Mouse (Mus musculus): ENCODE results near the gene Gtpbp1. TPM values are rescaled to one million over a fixed set of nuclear protein-coding genes. Genes with fewer than 3 reads are reported as not detected.

Gene Gtpbp1
- total and polyA plus RNA-seq, 3 experiments, result 25.3 to 45.3 (median 34.2) TPM

DNA sequence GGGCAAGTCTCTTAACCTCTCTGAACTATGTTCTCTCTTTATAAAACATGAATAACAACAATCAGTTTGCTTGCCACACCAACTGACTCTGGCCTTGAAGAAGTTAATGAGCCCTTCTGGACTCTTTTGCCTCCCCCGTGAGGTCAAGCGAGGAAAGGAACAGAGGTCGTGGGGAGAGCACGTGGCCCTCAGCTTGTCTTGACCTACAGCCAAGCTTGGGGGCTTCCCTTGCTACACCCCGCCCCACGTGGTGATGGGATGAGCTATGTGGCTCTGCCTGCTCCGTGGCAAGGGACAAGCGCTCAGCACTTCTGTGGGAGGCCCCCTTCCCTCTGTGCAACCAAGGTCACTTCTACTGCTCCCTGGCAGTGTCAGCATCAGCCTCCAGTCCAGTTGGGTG lies 54.1 kb downstream of the Gtpbp1 start:
- H3K36me3 ChIP-seq (replicated peaks in 1 of 2; ENCODE audit: control insufficient read depth in 1 of 2, insufficient read depth in 1 of 2, low read length in 1 of 2), result peaks cover 3 to 43% of the 10 kb centered on the region in 2 experiments
- H3K9me3 ChIP-seq (replicated peaks; ENCODE audit: low read length), result no peaks in the 10 kb centered on the region
- no peak overlapping the region for H3K9ac ChIP-seq (ENCODE audit: insufficient read depth, low read depth)
- no peak overlapping the region for H3K4me2 ChIP-seq (ENCODE audit: insufficient read depth, low read depth, poor library complexity, severe bottlenecking)
- H3K27me3 ChIP-seq (replicated peaks), result no peaks in the 10 kb centered on the region
- dilution Hi-C loops (cut with MboI; ENCODE audit: extremely low pct_ligation_motif_present, extremely low pct_unique_long_range_greater_than_20kb, low sequenced_read_pairs), result no loop called here
- TF ChIP-seq POLR2AphosphoS2 (IDR thresholded peaks at IDR 0.05; ENCODE audit: low read depth, low read length) (no peak), IRF4 (IDR thresholded peaks at IDR 0.05; ENCODE audit: low read depth, low read length) (no peak), MEF2A (IDR thresholded peaks at IDR 0.05; ENCODE audit: borderline replicate concordance, low read depth, low read length) (no peak), ETS1 (conservative IDR thresholded peaks at IDR 0.05; ENCODE audit: low read depth, low read length) (no peak), JUND (conservative IDR thresholded peaks at IDR 0.05; ENCODE audit: low read depth, low read length) (no peak), MXI1 (IDR thresholded peaks at IDR 0.05; ENCODE audit: low read depth, low read length) (no peak), MAFK (IDR thresholded peaks at IDR 0.05; ENCODE audit: insufficient replicate concordance, low read length) (no peak), SMC3 (IDR thresholded peaks at IDR 0.05; ENCODE audit: low read depth, low read length) (no peak), TBP (conservative IDR thresholded peaks at IDR 0.05; ENCODE audit: low read depth, low read length) (no peak), CHD1 (IDR thresholded peaks at IDR 0.05; ENCODE audit: low read depth, low read length) (no peak), SIN3A (IDR thresholded peaks at IDR 0.05; ENCODE audit: low read length) (no peak), USF2 (conservative IDR thresholded peaks at IDR 0.05; ENCODE audit: low read depth, low read length) (no peak), ZKSCAN1 (IDR thresholded peaks at IDR 0.05; ENCODE audit: borderline replicate concordance, low read depth, low read length) (no peak), E2F4 (IDR thresholded peaks at IDR 0.05; ENCODE audit: insufficient replicate concordance, low read depth, low read length) (no peak), CHD2 (IDR thresholded peaks at IDR 0.05; ENCODE audit: low read length) (no peak), USF1 (IDR thresholded peaks at IDR 0.05; ENCODE audit: low read depth, low read length) (no peak), MYC (IDR thresholded peaks at IDR 0.05; ENCODE audit: low read depth, low read length) (no peak), POLR2A (IDR thresholded peaks at IDR 0.05; ENCODE audit: low read depth, low read length) (no peak), NELFE (IDR thresholded peaks at IDR 0.05; ENCODE audit: low read depth, low read length) (no peak), ZMIZ1 (IDR thresholded peaks at IDR 0.05; ENCODE audit: low read depth, low read length) (no peak)
- DNase-seq (ENCODE audit: extremely low read depth), result no peak
- H3K79me2 ChIP-seq (replicated peaks; ENCODE audit: control insufficient read depth, extremely low read depth, insufficient read depth, poor library complexity, severe bottlenecking), result no peaks in the 10 kb centered on the region
- in situ Hi-C loops (cut with MboI; ENCODE audit: low pct_ligation_motif_present, low pct_unique_long_range_greater_than_20kb, low sequenced_read_pairs), result loop anchor here (10.0 kb wide), 1 partner anchor 350 kb away; the partner anchor contains the start of genes Rpl3 and Syngr1
- H3K4me3 ChIP-seq (replicated peaks in 1 of 3; ENCODE audit: low read depth in 2 of 3, low read length in 2 of 3, poor library complexity in 1 of 3), result no peak overlapping the region
- no peak overlapping the region for H3K27ac ChIP-seq (ENCODE audit: insufficient read depth, low read depth)
- H3K4me1 ChIP-seq (ENCODE audit: control insufficient read depth in 1 of 2, insufficient read depth in 2 of 2), result peaks cover 17 to 56% of the 10 kb centered on the region in 2 experiments

DNA sequence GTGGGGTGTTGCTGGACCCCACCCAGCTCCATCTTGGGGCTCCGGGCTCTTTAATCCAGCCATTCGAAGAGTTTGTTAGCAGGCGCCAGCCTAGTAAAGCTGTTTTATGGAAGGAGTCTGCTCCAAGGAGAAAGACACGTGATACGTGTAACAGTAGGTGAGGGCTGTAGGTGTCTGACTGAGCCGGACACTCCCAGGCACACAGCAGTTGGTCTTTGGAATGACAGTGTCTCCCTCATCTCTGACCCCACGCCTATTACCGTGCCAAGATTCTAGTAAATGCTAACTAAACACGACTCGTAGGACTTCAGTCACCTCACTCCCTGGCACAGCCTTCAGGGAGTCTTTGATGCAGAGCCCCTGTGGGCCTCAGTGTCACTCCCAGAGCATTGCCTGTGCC lies 54.7 kb downstream of the Gtpbp1 start:
- dilution Hi-C loops (cut with MboI; ENCODE audit: extremely low pct_ligation_motif_present, extremely low pct_unique_long_range_greater_than_20kb, low sequenced_read_pairs), result no loop called here
- no peak overlapping the region for H3K4me2 ChIP-seq (ENCODE audit: insufficient read depth, low read depth, poor library complexity, severe bottlenecking)
- H3K79me2 ChIP-seq (replicated peaks; ENCODE audit: control insufficient read depth, extremely low read depth, insufficient read depth, poor library complexity, severe bottlenecking), result no peaks in the 10 kb centered on the region
- DNase-seq (ENCODE audit: extremely low read depth), result no peak
- H3K27me3 ChIP-seq (replicated peaks), result no peaks in the 10 kb centered on the region
- no peak overlapping the region for H3K4me3 ChIP-seq (replicated peaks in 1 of 3; ENCODE audit: low read depth in 2 of 3, low read length in 2 of 3, poor library complexity in 1 of 3)
- in situ Hi-C loops (cut with MboI; ENCODE audit: low pct_ligation_motif_present, low pct_unique_long_range_greater_than_20kb, low sequenced_read_pairs), result loop anchor here (10.0 kb wide), 1 partner anchor 349 kb away; the partner anchor contains the start of genes Rpl3 and Syngr1
- TF ChIP-seq HCFC1 (IDR thresholded peaks at IDR 0.05; ENCODE audit: low read depth, low read length) (no peak), JUN (IDR thresholded peaks at IDR 0.05; ENCODE audit: insufficient read depth, low read depth, low read length) (no peak), UBTF (IDR thresholded peaks at IDR 0.05; ENCODE audit: low read depth, low read length) (no peak), TCF12 (IDR thresholded peaks at IDR 0.05; ENCODE audit: low read depth, low read length) (no peak), MXI1 (IDR thresholded peaks at IDR 0.05; ENCODE audit: low read depth, low read length) (no peak), RCOR1 (conservative IDR thresholded peaks at IDR 0.05; ENCODE audit: low read depth, low read length) (no peak), RAD21 (IDR thresholded peaks at IDR 0.05; ENCODE audit: low read depth, low read length) (no peak), ZMIZ1 (IDR thresholded peaks at IDR 0.05; ENCODE audit: low read depth, low read length) (no peak), MAFK (IDR thresholded peaks at IDR 0.05; ENCODE audit: insufficient replicate concordance, low read length) (no peak), GABPA (IDR thresholded peaks at IDR 0.05; ENCODE audit: insufficient replicate concordance, low read depth, low read length) (no peak), EP300 (IDR thresholded peaks at IDR 0.05; ENCODE audit: low read length) (no peak), CHD2 (IDR thresholded peaks at IDR 0.05; ENCODE audit: low read length) (no peak), SMC3 (IDR thresholded peaks at IDR 0.05; ENCODE audit: low read depth, low read length) (no peak), NELFE (IDR thresholded peaks at IDR 0.05; ENCODE audit: low read depth, low read length) (no peak), IRF4 (IDR thresholded peaks at IDR 0.05; ENCODE audit: low read depth, low read length) (no peak), POLR2AphosphoS2 (IDR thresholded peaks at IDR 0.05; ENCODE audit: low read depth, low read length) (no peak)
- peaks cover 3 to 42% of the 10 kb centered on the region in 2 experiments for H3K36me3 ChIP-seq (replicated peaks in 1 of 2; ENCODE audit: control insufficient read depth in 1 of 2, insufficient read depth in 1 of 2, low read length in 1 of 2)
- no peaks in the 10 kb centered on the region for H3K9me3 ChIP-seq (replicated peaks; ENCODE audit: low read length)
- peaks cover 17 to 51% of the 10 kb centered on the region in 2 experiments for H3K4me1 ChIP-seq (ENCODE audit: control insufficient read depth in 1 of 2, insufficient read depth in 2 of 2)
- H3K27ac ChIP-seq (ENCODE audit: insufficient read depth, low read depth), result no peak overlapping the region
- no peak overlapping the region for H3K9ac ChIP-seq (ENCODE audit: insufficient read depth, low read depth)

All from CH12.LX (cell line).